Mouse (Mus musculus): Measurements from ENCODE around the gene Gm10722.
"Not testable (repeated sequence)": the region's sequence is repeated elsewhere in the genome, so short reads cannot be mapped to it uniquely, and the experiment has no call there.

Gm10722 gene

DNA sequence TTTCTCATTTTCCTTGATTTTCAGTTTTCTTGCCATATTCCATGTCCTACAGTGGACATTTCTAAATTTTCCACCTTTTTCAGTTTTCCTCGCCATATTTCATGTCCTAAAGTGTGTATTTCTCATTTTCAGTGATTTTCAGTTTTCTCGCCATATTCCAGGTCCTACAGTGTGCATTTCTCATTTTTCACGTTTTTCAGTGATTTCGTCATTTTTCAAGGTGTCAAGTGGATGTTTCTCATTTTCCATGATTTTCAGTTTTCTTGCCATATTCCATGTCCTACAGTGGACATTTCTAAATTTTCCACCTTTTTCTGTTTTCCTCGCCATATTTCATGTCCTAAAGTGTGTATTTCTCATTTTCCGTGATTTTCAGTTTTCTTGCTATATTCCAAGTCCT, 24.9 kb downstream of the Gm10722 start:
- peak; percentile 91 to 95 for DNase-seq (ENCODE audit: low spot score in 2 of 2)

DNA sequence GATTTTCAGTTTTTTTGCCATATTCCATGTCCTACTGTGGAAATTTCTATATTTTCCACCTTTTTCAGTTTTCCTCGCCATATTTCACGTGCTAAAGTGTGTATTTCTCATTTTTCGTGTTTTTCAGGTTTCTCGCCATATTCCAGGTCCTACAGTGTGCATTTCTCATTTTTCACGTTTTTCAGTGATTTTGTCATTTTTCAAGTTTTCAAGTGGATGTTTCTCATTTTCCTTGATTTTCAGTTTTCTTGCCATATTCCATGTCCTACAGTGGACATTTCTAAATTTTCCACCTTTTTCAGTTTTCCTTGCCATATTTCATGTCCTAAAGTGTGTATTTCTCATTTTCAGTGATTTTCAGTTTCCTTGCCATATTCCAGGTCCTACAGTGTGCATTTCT, 25.4 kb downstream of the Gm10722 start:
- not testable (repeated sequence) for DNase-seq (ENCODE audit: low spot score in 2 of 2)

DNA sequence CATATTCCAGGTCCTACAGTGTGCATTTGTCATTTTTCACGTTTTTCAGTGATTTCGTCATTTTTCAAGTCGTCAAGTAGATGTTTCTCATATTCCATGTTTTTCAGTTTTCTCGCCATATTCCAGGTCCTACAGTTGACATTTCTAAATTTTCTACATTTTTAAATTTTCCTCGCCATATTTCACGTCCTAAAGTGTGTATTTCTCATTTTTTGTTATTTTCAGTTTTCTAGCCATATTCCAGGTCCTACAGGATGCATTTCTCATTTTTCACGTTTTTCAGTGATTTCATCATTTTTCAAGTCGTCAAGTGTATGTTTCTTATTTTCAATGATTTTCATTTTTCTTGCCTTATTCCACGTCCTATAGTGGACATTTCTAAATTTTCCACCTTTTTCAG, 26.0 kb downstream of the Gm10722 start:
- not testable (repeated sequence) for DNase-seq (ENCODE audit: low spot score in 2 of 2)

DNA sequence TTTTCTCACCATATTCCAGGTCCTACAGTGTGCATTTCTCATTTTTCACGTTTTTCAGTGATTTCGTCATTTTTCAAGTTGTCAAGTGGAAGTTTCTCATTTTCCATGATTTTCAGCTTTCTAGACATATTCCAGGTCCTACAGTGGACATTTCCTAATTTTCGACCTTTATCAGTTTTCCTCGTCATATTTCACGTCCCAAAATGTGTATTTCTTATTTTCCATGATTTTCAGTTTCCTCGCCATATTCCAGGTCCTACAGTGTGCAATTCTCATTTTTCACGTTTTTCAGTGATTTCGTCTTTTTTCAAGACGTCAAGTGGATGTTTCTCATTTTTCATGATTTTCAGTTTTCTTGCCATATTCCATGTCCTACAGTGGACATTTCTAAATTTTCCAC, 26.5 kb downstream of the Gm10722 start:
- DNase-seq (ENCODE audit: low spot score in 2 of 2), result not testable (repeated sequence)

DNA sequence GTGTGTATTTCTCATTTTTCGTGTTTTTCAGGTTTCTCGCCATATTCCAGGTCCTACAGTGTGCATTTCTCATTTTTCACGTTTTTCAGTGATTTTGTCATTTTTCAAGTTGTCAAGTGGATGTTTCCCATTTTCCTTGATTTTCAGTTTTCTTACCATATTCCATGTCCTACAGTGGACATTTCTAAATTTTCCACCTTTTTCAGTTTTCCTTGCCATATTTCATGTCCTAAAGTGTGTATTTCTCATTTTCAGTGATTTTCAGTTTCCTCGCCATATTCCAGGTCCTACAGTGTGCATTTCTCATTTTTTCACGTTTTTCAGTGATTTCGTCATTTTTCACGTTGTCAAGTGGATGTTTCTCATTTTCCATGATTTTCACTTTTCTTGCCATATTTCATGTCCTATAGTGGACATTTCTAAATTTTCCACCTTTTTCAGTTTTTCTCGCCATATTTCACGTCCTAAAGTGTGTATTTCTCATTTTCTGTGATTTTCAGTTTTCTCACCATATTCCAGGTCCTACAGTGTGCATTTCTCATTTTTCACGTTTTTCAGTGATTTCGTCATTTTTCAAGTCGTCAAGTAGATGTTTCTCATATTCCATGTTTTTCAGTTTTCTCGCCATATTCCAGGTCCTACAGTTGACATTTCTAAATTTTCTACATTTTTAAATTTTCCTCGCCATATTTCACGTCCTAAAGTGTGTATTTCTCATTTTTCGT, 28.7 kb downstream of the Gm10722 start:
- peak; percentile 67 to 74 for DNase-seq (ENCODE audit: low spot score in 2 of 2)

DNA sequence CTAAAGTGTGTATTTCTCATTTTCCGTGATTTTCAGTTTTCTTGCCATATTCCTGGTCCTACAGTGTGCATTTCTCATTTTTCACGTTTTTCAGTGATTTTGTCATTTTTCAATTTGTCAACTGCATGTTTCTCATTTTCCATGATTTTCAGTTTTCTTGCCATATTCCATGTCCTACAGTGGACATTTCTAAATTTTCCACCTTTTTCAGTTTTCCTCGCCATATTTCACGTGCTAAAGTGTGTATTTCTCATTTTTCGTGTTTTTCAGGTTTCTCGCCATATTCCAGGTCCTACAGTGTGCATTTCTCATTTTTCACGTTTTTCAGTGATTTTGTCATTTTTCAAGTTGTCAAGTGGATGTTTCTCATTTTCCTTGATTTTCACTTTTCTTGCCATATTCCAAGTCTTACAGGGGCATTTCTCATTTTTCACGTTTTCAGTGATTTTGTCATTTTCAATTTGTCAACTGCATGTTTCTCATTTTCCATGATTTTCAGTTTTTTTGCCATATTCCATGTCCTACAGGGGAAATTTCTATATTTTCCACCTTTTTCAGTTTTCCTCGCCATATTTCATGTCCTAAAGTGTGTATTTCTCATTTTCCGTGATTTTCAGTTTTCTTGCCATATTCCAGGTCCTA, 30.1 kb downstream of the Gm10722 start:
- not testable (repeated sequence) for DNase-seq (ENCODE audit: low spot score in 2 of 2)

DNA sequence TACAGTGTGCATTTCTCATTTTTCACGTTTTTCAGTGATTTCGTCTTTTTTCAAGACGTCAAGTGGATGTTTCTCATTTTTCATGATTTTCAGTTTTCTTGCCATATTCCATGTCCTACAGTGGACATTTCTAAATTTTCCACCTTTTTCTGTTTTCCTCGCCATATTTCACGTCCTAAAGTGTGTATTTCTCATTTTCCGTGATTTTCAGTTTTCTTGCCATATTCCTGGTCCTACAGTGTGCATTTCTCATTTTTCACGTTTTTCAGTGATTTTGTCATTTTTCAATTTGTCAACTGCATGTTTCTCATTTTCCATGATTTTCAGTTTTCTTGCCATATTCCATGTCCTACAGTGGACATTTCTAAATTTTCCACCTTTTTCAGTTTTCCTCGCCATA, 33.6 kb downstream of the Gm10722 start, which contains the start of gene Gm17535:
Gene Gm17535 (plus strand): TSS at position 301 of the 400 bp plus-strand sequence.
- not testable (repeated sequence) for DNase-seq (ENCODE audit: low spot score in 2 of 2)

DNA sequence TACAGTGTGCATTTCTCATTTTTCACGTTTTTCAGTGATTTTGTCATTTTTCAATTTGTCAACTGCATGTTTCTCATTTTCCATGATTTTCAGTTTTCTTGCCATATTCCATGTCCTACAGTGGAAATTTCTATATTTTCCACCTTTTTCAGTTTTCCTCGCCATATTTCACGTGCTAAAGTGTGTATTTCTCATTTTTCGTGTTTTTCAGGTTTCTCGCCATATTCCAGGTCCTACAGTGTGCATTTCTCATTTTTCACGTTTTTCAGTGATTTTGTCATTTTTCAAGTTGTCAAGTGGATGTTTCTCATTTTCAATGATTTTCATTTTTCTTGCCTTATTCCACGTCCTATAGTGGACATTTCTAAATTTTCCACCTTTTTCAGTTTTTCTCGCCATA, 35.9 kb downstream of the Gm10722 start, which contains the start of gene Gm10715:
Gene Gm10715 (plus strand): TSS at position 301 of the 400 bp plus-strand sequence.
- DNase-seq (ENCODE audit: low spot score in 2 of 2), result not testable (repeated sequence)

DNA sequence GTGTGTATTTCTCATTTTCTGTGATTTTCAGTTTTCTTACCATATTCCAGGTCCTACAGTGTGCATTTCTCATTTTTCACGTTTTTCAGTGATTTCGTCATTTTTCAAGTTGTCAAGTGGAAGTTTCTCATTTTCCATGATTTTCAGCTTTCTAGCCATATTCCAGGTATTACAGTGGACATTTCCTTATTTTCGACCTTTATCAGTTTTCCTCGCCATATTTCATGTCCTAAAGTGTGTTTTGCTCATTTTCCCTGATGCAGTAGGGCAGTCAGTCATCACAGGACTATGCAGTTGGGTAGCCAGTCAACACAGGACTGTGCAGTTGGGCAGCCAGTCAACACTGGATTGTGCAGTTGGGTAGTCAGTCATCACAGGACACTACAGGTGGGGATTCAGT, 37.4 kb downstream of the Gm10722 start:
- not testable (repeated sequence) for DNase-seq (ENCODE audit: low spot score in 2 of 2)

All from urinary bladder, postnatal 4 days (tissue).